Mouse (Mus musculus) spleen, adult 2 months (tissue): ENCODE results near the gene Ldlrap1. TPM values are rescaled to one million over a fixed set of nuclear protein-coding genes. Genes with fewer than 3 reads are reported as not detected.
A peak's percentile ranks its signal among the peaks of the same experiment; 100 is the strongest.

Source experiments
- DNase-seq, 2 experiments: peaks; one replicate each; pipeline versions ENCODE4 v3.0.0 to v3.0.0-alpha.2; 2012 to 2021; ENCODE audit warnings: low spot score in 2 of 2, low read depth in 1 of 2
- H3K27ac ChIP-seq: fragments of 200-500 bp; 2 replicates; pipeline ENCODE4 v1.5.1; 2012; ENCODE audit warnings: low read length, inconsistent platforms; ENCODE audit not compliant: insufficient read depth
- H3K27me3 ChIP-seq: fragments of 200-500 bp; 2 replicates; pipeline ENCODE4 v1.6.1; 2012; ENCODE audit warnings: mild to moderate bottlenecking, moderate library complexity, low read length, inconsistent platforms; ENCODE audit not compliant: control insufficient read depth, insufficient read depth
- H3K36me3 ChIP-seq: fragments of 200-500 bp; 2 replicates; pipeline ENCODE4 v1.6.1; 2012; ENCODE audit warnings: mild to moderate bottlenecking, low read length, inconsistent platforms; ENCODE audit not compliant: control insufficient read depth, insufficient read depth
- H3K4me1 ChIP-seq: fragments of 200-500 bp; 2 replicates; pipeline ENCODE4 v1.6.1; 2011; ENCODE audit warnings: inconsistent platforms; ENCODE audit not compliant: control insufficient read depth, insufficient read depth, insufficient read length
- H3K4me3 ChIP-seq: fragments of 200-500 bp; 2 replicates; pipeline ENCODE4 v1.5.1; 2011; ENCODE audit warnings: mild to moderate bottlenecking, inconsistent platforms; ENCODE audit not compliant: insufficient read depth, insufficient read length; ENCODE audit errors: extremely low read depth
- CTCF ChIP-seq: fragments of 200-500 bp; IDR thresholded peaks from 2 replicates; pipeline ENCODE4 v1.5.1; 2011; ENCODE audit warnings: mild to moderate bottlenecking, inconsistent platforms; ENCODE audit not compliant: insufficient read depth, insufficient read length, insufficient replicate concordance; ENCODE audit errors: extremely low read depth
- POLR2A ChIP-seq: fragments of 200-500 bp; IDR thresholded peaks from 2 replicates; pipeline ENCODE4 v1.6.1; 2011; ENCODE audit warnings: low read depth, low read length, inconsistent platforms
- WGBS: fragments of 180-500 bp; shearing (Covaris S2); methylation state at CpG from one replicate; pipeline ENCODE4 v1.1.7; 2018; 5-methylcytosine and 5-hydroxymethylcytosine counted together
- polyA plus RNA-seq: library from polyadenylated mRNA; depleted of rRNA; stranded (reverse); fragments of >200 nt; gene quantifications from 2 replicates; pipeline ENCODE4 v1.2.3, GENCODE M21; 2012

Ldlrap1 gene
- polyA plus RNA-seq, 1 experiment: 29.8 TPM

GRCm38 (mm10) chr4:134766904-134767425 lies 859 bp downstream of the Ldlrap1 start:
- peak overlapping the region; percentile 79 for H3K4me3 ChIP-seq
- WGBS: 6% methylated on average over 23 of the region's 23 CpGs
- no peak for DNase-seq
- H3K27ac ChIP-seq: peak overlapping the region; percentile 70
- TF ChIP-seq CTCF (no peak), POLR2A (no peak)
- H3K27me3 ChIP-seq: no peaks in the 10 kb centered on the region
- H3K36me3 ChIP-seq: no peaks in the 10 kb centered on the region
- peaks cover 32% of the 10 kb centered on the region; the same call in 1 of the 2 replicates for H3K4me1 ChIP-seq

- no peaks in the 10 kb centered on the region for H3K27me3 ChIP-seq
- DNase-seq: no peak
- H3K4me3 ChIP-seq: peak overlapping the region; percentile 79
- H3K36me3 ChIP-seq: no peaks in the 10 kb centered on the region
- WGBS: 42% methylated on average over 6 of the region's 6 CpGs
- TF ChIP-seq POLR2A (no peak), CTCF (no peak)
- H3K27ac ChIP-seq: no peak overlapping the region
- peaks cover 32% of the 10 kb centered on the region; the same call in 1 of the 2 replicates for H3K4me1 ChIP-seq
Measured at GRCm38 (mm10) chr4:134766277-134766676, 1.5 kb downstream of the Ldlrap1 start.

- Histone ChIP-seq H3K4me3 (no peak overlapping the region), H3K27me3 (no peaks in the 10 kb centered on the region), H3K4me1 (peaks cover 49% of the 10 kb centered on the region), H3K27ac (peak overlapping the region; percentile 32; the same call in 1 of the 2 replicates), H3K36me3 (no peaks in the 10 kb centered on the region)
- 19% methylated on average over 3 of the region's 3 CpGs for WGBS
- no peak for DNase-seq
- TF ChIP-seq POLR2A (no peak), CTCF (no peak)
Measured at GRCm38 (mm10) chr4:134764333-134764732, 3.5 kb downstream of the Ldlrap1 start.

- DNase-seq: peak in 1 of 2 experiments; percentile 43
- no peaks in the 10 kb centered on the region for H3K36me3 ChIP-seq
- H3K27me3 ChIP-seq: no peaks in the 10 kb centered on the region
- H3K4me1 ChIP-seq: peaks cover 60% of the 10 kb centered on the region
- TF ChIP-seq POLR2A (no peak), CTCF (no peak)
- no peak overlapping the region for H3K4me3 ChIP-seq
- H3K27ac ChIP-seq: peak overlapping the region; percentile 15
- 30% methylated on average over 6 of the region's 6 CpGs for WGBS
Measured at GRCm38 (mm10) chr4:134762360-134762759, 5.5 kb downstream of the Ldlrap1 start.

DNA sequence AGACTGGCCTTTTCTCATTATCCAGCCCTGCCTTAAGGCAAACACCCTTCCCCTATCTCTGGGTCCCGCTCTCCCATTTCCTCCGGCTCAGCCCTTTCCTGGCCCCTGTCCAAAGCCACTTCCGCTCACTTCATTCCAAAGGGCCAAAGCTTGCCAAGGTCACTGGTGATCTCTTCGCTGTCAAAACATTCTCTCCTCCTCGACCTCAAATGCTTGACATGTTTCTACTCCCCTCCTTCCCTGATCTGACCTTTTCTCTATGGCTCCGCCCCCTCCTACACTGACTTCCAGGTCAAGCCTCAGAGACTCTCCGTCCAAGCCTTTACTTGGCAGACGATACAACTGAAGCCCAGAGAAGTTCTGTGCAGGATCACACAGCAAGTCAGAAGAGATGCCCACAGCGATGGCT lies 7.0 kb downstream of the Ldlrap1 start:
- Histone ChIP-seq H3K27ac (peak overlapping the region; percentile 22; the same call in 1 of the 2 replicates), H3K4me3 (no peak overlapping the region), H3K36me3 (no peaks in the 10 kb centered on the region), H3K27me3 (no peaks in the 10 kb centered on the region), H3K4me1 (peaks cover 72% of the 10 kb centered on the region)
- WGBS: 66% methylated on average over 9 of the region's 9 CpGs
- TF ChIP-seq POLR2A (no peak), CTCF (no peak)
- DNase-seq: no peak

- TF ChIP-seq POLR2A: no peak
- TF ChIP-seq CTCF: no peak
- WGBS: 69% methylated on average over 6 of the region's 6 CpGs
- Histone ChIP-seq H3K27ac (peak overlapping the region; percentile 27), H3K36me3 (no peaks in the 10 kb centered on the region), H3K27me3 (no peaks in the 10 kb centered on the region), H3K4me3 (no peak overlapping the region), H3K4me1 (peaks cover 77% of the 10 kb centered on the region)
- no peak for DNase-seq
Measured at GRCm38 (mm10) chr4:134760281-134760680, 7.5 kb downstream of the Ldlrap1 start.

DNA sequence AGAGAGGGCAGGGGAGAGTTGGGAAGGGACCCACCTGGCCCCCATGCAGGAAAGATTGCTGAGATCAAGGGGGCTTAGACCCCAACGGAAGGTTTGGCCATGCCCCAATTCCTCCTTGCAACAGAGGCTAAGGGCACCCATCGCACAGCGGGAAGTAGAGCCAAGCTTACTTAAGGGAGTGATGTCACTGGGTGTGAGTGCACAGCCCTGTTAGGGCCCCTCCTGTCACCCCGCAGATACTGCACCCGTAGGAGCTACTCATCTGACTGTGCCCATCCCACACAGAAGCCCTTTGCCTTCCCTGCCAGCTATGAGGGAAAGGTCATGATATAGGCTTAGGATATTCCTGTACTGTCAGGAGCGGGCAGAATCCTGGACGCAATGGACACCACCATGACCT lies 8.3 kb downstream of the Ldlrap1 start:
- TF ChIP-seq POLR2A (no peak), CTCF (no peak)
- H3K4me3 ChIP-seq: no peak overlapping the region
- H3K36me3 ChIP-seq: no peaks in the 10 kb centered on the region
- no peaks in the 10 kb centered on the region for H3K27me3 ChIP-seq
- H3K27ac ChIP-seq: peak overlapping the region; percentile 27; the same call in 1 of the 2 replicates
- peaks cover 79% of the 10 kb centered on the region for H3K4me1 ChIP-seq
- 62% methylated on average over 7 of the region's 7 CpGs for WGBS
- no peak for DNase-seq
